Mouse (Mus musculus) layer of hippocampus, postnatal 10 days (tissue): ENCODE measurements around the gene Bmpr1b. TPM values are rescaled to one million over a fixed set of nuclear protein-coding genes. Genes with fewer than 3 reads are reported as not detected.
"Not testable (repeated sequence)": the region's sequence is repeated elsewhere in the genome, so short reads cannot be mapped to it uniquely, and the experiment has no call there.

Experiments used
- DNase-seq, 2 experiments: peaks; one replicate each; pipeline ENCODE4 v3.0.0; 2021; ENCODE audit warnings: low spot score in 2 of 2
- long read RNA-seq: library from polyadenylated mRNA; stranded (forward); transcript quantifications from one replicate; pipeline ENCODE4 v2.0.0, GENCODE M21; 2023
- total RNA-seq, 2 experiments: library from RNA; stranded (reverse); gene quantifications; 2 replicates each; pipeline ENCODE4 v1.2.3; 2021

The Bmpr1b gene
- total RNA-seq: 10 to 100 TPM; 13.0 to 13.7 TPM
- long read RNA-seq, full-length matches to known transcripts: 1 of 4 reads
- long read RNA-seq, partial matches to known transcripts: 1 of 4 reads
- long read RNA-seq, other reads (novel, unspliced or antisense): 2 of 4 reads

DNA sequence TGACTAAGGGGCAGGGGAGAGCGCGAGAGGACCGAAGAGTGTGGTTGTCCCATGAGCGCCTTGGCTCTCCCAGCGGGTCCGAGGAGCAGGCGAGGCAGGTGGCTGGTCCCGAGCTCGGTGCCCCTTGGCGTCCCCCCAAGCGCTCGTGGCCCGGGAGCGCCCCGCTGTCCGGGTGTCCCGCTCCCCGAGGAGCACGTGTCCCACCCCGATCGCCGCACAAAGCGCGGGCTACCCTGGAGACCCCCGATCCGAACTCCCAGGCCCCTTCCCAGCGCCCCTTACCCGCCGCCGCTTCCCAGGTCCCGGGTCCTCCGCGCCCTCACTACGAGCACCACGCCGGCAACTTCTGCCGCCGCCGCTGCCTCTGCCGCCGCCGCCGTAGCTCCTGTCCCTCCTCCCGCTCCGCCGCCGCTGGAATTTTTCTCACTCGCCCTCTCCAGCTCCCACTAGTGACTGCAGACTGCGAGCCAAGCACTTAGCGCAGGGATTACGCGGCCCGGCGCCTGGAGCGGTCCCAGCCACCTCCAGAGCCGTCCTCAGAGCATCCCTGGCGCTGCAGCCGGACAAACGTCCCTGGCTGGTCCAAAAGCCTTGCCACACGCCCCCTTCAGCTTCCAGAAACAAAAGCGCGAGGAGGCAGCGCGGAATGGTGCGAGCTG is at the start of gene Bmpr1b:
Gene Bmpr1b (minus strand): TSS at position 563 of the 659 bp plus-strand sequence.
- DNase-seq: peak; percentile 69 to 80

DNA sequence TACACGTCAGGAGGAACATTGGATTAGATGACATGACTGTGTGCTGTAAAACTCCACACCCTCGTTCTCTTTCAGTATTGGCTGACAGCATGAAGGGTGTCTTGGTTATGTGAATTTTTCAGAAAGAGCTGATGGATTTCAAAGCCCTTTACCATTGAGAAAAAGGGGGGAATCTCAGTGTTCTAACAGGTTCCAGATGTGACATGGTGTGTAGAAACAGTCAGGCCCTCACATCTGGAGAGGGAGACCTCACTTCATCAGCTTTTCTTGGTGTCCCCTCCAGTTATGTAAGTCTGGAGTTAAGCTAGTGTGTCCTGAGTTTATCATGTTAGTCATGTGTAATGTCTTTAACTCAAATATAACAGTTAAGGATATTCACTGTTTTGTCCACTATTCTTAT is 43.6 kb upstream of the Bmpr1b start:
- no peak for DNase-seq

DNA sequence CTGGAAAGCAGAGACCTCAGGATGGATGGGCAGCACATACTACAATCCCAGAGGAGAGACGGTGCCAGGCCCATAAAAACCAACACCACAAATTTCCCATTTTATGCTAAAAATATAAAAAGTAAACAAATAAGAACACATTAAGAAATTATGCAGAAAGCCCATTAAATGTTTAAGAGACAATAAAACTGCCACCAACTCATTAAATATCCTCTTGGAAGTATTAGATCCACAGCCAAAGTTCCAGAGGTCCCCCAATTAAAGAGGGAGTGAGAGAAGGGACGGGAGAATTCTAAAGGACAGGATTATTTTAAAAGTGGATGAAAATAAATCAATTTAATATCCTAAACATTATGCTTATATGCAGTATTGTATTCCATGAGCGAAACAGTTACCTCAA is 43.0 kb upstream of the Bmpr1b start:
- DNase-seq: no peak

DNA sequence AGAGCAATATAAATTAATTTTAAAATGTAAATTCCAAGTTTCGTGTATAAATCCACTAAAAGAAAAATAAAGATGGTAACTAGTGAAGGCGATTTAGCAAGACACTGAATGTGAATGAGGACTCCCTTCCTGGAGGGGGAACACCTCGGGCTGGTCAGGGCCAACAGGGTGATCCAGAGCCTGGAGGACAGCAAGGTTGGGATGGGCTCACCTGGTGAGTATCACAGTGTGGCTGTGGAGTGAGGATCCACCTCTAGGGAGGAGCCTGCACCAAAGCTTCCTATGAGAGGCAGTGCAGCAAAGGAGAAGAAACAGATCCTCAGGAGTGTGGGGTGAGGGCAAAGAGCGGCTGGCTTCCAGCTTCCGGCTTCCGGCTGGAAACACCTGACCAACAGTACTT is 40.8 kb upstream of the Bmpr1b start:
- DNase-seq: no peak

DNA sequence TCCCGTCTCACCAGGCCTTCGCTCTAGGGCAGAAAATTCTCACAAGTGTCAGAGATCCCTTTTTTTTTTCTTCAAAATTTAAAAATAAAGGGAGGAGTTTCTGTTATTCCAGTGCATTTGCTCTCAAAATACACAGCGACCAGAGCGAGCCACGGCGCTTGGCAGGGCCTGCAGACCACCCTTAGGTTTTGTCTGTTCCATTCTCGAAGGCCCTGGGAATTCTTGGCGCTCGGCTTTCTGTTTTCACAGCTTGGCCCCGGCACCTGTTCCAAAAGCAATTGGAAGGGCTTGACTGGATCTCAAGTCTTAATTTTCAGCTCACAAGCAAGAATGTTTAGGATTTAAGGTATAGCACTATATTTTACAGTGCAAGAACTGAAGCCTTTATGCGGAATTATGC is 39.8 kb upstream of the Bmpr1b start:
- peak in 1 of 2 experiments; percentile 21 for DNase-seq

DNA sequence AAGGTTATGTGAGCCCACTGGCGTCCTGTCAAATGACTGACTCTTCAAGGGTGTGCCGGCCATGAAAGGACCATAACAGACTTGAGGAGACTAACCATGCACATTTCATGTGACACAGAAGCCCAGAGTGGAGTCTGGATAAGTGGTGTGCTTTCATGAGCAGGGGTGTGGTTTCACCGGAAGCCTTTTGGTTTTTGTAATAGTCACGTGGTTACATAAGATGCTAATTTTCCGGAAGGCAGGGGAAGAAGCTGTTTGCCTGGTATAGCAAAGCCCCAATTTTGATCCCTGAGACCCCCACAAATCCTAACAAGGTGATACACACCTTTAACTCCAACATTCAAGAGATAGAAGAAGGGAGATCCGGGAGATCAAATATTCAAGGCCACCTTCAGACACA is 38.3 kb upstream of the Bmpr1b start:
- no peak for DNase-seq

DNA sequence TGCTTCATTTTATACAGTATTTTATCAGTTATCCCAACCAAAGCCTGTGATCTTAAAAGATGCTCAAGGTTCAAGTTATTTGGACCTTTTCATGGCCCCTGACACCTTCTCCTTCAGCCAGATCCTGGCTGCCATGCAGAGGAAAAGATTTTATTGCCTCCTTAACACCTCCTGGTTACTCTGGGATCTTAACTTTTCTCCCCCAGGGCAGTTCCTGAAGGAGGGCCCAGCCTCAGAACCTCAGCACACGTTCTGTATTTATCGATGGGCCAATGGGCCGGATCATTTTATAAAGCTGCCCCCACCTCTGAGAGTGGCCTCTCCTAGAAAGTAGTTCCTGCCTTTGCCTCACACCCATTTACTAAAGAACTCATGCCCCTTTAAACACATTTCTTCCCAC is 37.1 kb upstream of the Bmpr1b start:
- no peak for DNase-seq

DNA sequence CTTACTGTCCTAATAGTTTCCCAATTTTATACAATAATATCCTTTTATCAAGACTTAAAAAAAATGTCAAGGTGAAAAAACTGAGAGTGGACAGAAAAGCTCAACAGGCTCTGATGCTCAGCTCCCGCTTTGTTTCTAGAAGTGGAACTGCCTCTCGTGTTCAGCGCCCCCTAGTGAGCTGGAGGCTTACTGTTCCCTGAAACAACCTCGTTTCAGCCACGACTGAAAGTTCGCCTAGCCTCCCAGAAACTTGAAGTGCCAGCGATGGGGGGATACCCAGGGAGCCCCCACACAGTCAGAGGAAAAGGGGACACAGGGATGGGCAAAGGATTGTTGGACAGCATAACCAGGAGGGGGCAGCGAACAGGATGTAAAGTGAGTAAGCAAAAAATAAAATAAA is 26.9 kb upstream of the Bmpr1b start:
- DNase-seq: no peak

DNA sequence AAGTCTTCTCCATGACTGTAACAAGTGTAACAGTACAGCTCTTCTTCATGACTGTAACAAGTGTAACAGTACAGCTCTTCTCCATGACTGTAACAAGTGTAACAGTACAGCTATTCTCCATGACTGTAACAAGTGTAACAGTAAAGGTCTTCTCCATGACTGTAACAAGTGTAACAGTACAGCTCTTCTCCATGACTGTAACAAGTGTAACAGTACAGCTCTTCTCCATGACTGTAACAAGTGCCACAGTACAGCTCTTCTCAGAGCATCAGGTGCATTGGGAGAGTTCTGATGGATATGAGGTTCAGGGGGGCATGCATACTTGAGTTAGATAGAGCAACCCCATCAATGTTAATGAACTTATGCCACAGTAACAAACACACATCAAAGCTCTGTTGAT is 22.4 kb upstream of the Bmpr1b start:
- DNase-seq: not testable (repeated sequence)

DNA sequence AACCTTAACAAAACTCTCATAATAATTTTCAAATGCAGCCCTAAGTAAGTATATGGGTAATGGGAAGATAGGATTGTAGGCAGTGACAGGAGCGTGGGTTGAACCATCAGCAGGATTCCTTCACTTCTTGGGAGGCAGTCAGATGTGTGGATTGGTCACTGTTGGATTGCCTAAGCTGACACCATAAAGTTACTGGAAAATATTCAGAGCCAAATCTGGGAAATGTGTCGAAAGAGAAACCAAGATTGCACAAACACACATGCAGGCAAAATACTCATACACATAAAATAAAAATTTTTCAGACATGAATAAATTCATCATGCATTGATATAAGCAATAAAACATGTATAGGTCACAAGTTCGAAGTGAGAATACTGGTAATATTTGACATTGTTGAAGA is 17.3 kb upstream of the Bmpr1b start:
- DNase-seq: no peak

DNA sequence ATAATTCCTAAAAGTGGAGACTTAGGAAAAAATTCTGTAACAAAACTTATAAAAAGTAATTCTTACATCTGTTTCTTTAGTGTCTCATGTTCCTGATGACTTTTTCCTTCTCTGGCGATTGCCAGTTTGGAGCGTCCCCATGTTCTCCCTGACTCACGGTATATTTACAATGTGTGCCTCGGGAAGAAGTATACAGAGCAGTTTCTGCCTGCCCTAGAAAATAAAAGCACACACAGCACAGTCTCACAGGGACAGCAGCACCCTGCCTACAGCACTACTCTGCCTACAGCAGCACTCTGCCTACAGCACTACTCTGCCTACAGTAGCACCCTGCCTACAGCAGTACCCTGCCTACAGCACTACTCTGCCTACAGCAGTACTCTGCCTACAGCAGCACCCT is 4.8 kb upstream of the Bmpr1b start:
- DNase-seq: no peak

DNA sequence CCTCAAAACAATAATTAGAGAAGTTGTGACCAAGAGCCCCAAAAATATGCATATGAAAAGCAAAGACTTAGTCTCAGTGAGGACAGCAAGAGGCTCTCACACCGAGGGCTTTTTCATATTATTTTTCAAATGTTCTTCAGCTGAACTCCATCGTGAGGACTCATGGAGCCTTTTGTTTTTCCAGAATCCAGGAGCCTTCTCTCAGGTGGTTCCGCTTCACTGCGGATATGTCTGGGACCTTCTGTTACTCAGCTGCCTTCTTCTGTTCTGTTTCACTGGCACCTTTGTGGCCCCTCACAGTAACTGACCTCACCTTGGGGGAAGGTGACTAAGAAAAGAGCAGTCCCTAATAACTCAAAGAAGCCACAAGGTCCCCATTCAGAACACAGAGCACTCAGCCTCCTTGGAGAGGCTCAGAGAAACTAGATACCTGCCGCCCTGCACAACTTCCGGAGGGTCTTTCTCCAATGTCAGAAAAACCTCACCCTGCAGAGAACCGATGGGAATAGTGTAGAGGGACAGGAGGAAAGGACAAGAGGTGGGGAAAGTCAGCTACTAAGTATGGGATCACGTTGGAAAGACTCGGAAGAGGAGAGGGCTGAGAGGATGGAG is 868 bp downstream of the Bmpr1b start:
- no peak for DNase-seq

DNA sequence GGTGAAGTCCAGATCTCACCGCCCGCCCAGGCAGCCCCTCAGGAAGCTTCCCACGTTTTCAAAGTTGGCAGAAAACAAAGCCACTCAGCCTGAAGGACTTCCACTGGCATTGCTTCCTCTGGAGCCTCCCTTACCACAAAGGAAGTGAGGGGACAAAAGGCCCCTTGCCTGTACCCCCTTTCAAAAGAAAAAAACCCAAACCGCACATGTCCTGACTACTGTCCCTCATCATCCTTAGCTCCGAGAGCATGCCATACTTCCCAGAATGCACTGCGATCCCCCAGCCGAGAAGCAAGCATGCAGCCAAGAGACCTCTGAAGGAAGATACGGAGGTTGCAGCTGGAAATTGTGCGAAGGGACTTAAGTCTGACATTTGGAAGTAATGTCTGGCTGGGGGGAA is 4.2 kb downstream of the Bmpr1b start:
- DNase-seq: no peak

DNA sequence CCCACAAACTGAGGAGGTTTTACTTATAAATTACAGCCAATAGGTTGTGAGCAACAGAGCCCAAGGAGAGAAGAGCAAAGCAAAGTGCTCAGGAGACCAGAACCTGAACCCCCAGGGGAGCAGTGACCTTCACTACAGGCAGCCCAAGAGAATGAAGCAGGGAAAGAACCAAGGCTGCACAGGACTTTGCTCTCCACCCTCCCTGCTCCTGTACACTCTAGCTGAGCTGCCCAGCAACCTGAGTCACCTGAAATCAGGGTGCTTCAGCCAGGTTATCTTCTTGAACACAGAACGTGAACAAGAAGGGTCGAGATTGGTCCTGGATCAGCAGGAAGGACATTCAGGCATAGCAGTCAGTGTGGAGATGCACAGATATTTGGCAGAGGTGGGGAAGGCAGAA is 5.3 kb downstream of the Bmpr1b start:
- DNase-seq: no peak

DNA sequence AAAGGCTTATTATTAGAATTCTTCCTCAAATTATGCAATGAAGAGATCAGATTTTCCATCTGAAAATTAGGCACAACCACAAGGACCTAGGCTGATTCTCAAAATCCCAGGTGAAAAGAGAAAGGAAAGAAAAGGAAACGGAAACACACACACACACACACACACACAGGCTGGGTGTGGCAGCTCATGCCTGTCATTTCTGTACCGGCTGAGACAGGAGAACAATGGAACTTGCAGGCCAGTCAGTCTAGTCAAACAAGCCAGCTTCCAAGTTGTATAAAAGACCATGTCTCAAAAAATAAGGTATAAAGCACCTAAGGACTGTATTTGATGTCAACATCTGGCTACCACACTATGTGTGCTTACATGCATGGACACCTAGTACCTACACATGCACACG is 7.8 kb downstream of the Bmpr1b start:
- no peak for DNase-seq

DNA sequence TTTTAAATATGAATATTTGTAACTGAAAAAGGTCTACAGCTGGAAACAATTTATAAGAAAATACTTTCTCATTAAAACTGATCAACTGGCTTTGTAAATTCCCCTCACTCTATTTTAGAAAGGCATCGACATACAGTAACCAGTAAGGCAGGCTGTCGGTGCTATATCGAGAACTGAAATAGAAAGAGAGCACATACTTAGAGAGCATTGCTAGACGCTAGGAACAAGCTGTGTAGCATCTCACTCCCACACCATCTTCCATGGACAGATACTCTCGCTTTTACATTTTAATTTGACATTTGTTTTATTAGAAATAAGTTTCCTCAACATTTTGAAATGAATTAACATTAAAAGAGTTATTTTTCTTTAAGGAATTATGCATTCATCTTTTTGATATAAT is 17.2 kb downstream of the Bmpr1b start:
- DNase-seq: no peak

DNA sequence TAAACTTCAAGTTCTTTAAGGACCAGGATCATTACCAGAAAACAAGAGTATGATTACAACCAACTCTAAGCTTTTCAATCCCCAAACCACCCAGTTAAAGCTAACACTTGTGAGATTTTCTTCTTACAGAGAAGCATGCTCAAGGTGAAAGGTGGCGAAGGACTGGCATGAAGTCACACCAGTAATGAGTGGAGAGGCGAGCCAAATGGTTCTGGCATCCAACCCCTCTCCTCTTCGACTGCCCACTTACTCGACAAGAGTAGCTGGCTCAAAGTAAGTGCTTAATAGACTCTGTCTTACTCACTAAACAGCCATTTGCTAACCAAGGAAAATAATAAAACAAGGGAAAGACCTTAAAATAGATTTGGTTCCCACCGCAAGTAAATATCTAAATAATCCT is 30.4 kb downstream of the Bmpr1b start:
- DNase-seq: peak in 1 of 2 experiments; percentile 14

DNA sequence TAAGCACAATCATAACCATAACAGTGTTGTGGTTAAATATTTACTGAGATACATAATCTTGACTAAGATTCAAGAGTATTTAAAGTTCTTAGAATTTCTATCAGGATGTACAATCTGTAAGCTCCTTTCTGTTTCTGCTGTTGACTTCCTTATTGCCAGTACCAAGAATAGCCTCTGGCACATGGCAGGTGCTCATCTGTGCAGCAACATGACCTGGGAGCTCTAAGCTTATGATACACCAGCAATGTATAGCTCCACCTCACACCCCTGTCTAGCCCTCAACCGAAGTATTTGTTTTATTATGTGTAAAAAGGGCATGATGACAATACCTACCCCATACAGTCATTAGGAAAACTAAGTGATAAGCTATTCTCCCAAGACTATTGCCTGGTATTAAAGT is 42.8 kb downstream of the Bmpr1b start:
- no peak for DNase-seq

DNA sequence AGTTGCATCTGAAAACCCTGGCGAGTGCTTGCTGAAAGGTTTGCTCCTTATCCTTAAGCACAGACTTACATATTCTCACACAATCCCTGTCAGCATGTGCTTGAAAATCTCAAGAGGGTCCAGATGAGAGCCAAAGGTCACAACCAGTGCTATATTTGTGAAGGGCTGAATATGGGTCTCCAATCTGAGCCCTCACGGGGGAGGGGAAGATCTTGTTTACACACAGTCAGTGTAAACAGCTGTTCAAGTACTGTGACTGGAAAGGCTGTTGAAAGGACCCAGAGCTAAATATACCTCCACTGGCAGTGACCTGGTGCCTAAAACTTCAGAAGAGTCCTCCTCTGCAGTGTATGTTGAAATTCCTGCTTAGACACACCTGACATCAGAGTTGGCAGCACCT is 43.7 kb downstream of the Bmpr1b start:
- DNase-seq: no peak

DNA sequence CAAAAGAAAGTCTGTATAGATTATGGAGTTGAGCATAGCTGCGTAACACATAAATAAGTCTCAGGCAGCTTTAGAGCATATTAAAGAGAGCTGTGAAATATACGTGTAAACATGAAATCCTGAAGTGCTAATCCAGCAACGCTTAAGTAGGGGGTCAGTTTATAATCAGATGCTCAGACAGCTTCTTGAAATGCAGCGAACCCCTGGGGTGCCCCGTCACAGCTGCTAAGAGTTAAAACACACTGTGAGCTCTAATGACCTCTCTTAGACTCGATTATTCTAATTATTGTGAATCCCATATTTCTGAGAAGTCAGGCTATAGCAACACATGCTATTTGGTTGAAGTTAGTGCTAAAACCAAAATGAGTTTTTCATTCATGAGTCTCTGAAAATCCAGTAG is 45.0 kb downstream of the Bmpr1b start:
- DNase-seq: no peak

DNA sequence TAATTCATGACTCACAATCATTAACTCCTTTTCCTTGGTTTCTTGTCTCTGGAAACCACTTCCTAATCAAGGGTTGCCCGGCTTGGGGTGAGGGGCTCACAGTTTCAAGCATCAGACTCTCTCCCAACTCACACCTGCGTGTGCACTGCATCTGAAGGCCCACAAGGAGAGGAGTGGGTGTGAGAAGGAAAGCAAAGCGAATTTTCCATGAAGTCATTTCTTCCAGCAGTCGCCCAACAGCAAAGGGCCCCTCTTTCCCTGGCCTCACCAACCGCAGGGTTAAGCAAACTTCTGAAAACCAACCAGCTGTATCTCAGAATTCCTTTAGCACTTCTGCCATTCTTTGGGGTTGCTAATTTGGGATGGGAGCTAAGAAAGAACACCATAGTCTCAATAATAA is 46.8 kb downstream of the Bmpr1b start:
- DNase-seq: no peak

DNA sequence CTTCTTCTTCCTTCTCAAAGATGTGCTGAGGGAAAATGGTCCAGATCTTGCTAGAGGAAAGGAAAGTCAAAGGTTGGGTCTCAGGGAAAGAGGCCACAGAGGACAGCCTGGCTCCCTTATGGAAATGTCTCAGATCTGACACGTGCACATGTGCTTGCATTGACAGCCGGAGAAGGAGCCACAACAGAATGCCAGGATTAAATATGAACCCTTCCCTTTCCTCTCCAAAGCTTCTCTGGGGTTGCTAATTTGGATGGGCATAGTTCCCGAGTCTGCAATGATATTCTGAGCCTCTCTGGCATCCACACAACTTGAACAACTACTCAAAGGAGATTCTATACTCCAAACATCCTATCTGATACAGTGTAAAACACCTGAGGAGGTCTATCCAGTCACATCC is 48.4 kb downstream of the Bmpr1b start:
- no peak for DNase-seq

DNA sequence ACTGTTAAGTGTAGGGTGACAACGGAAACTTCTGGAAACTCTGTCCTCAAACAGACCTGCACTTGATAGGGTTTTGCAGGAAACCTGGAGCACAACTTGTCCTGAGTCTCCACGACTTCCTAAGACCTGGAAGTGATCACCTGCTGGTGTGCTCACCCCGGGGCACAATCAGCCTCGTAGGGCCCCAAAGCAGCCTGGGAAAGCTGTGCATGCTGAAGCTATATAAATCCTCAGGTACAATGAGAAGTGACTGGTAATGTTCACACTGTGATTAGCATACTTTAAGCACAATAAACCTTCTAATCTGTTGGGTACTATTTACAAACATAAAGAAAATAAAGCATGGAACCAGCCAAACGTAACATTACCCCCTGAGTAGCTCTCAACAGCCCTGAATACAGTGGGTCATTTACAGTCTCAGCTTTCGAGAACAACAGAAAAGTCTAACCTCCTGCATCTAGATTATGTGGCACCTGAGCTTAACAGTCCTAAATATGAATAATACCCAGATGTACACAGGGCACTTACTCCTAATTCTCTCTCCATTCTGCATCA is 54.4 kb downstream of the Bmpr1b start:
- no peak for DNase-seq
